Mouse (Mus musculus) kidney, embryonic 15.5 days (tissue): ENCODE results near the gene Ninl. TPM values are rescaled to one million over a fixed set of nuclear protein-coding genes. Genes with fewer than 3 reads are reported as not detected.
"Not testable (repeated sequence)": the region's sequence is repeated elsewhere in the genome, so short reads cannot be mapped to it uniquely, and the experiment has no call there.

ENCODE experiments used
- ATAC-seq: fragments of 200-750 bp; cut with Nextera tagmentation; replicated peaks from 2 replicates; pipeline ENCODE4 v1.8.0; 2017; ENCODE audit warnings: moderate TSS enrichment; ENCODE audit not compliant: low FRiP score
- H3K27ac ChIP-seq: fragments of 300-500 bp; sonication (generic); 2 replicates; pipeline ENCODE4 v1.5.1; 2015; ENCODE audit warnings: mild to moderate bottlenecking, inconsistent platforms
- H3K27me3 ChIP-seq: fragments of 300-500 bp; sonication (generic); 2 replicates; pipeline ENCODE4 v1.6.1; 2015; ENCODE audit warnings: inconsistent platforms
- H3K36me3 ChIP-seq: fragments of 300-500 bp; sonication (generic); 2 replicates; pipeline ENCODE4 v1.6.1; 2015; ENCODE audit warnings: inconsistent platforms
- H3K4me1 ChIP-seq: fragments of 300-500 bp; sonication (generic); 2 replicates; pipeline ENCODE4 v1.6.1; 2015; ENCODE audit warnings: inconsistent platforms
- H3K4me2 ChIP-seq: fragments of 300-500 bp; sonication (generic); 2 replicates; pipeline ENCODE4 v1.6.1; 2015; ENCODE audit warnings: moderate library complexity, mild to moderate bottlenecking, inconsistent platforms
- H3K4me3 ChIP-seq: fragments of 300-500 bp; sonication (generic); replicated peaks from 2 replicates; pipeline ENCODE4 v1.5.1; 2015; ENCODE audit warnings: mild to moderate bottlenecking, inconsistent platforms
- H3K9ac ChIP-seq: fragments of 300-500 bp; sonication (generic); 2 replicates; pipeline ENCODE4 v1.6.1; 2015; ENCODE audit warnings: mild to moderate bottlenecking, inconsistent platforms
- H3K9me3 ChIP-seq: fragments of 300-500 bp; sonication (generic); replicated peaks from 2 replicates; pipeline ENCODE4 v1.6.1; 2016; ENCODE audit warnings: inconsistent platforms
- WGBS: fragments of 180-500 bp; shearing (Covaris S2); methylation state at CpG from one replicate; pipeline ENCODE4 v1.1.7; 2015; ENCODE audit warnings: mixed read lengths; 5-methylcytosine and 5-hydroxymethylcytosine counted together
- polyA plus RNA-seq: library from polyadenylated mRNA; unstranded; fragments of >200 nt; fragmentation: Nextera tagmentation; extraction: Ambion mirVana; gene quantifications from 2 replicates; pipeline ENCODE4 v1.2.1, GENCODE M21; 2015

Ninl gene
- polyA plus RNA-seq, 1 experiment from 2014 or later: 14.7 TPM

- H3K27ac ChIP-seq: no peak overlapping the region
- no peak overlapping the region for H3K9ac ChIP-seq
- H3K9me3 ChIP-seq: no peaks in the 10 kb centered on the region
- 89% methylated on average over 7 of the region's 7 CpGs for WGBS
- no peaks in the 10 kb centered on the region for H3K4me1 ChIP-seq
- H3K4me2 ChIP-seq: no peak overlapping the region
- peaks cover 67% of the 10 kb centered on the region for H3K36me3 ChIP-seq
- H3K4me3 ChIP-seq: no peak overlapping the region
- no peak for ATAC-seq
- no peaks in the 10 kb centered on the region for H3K27me3 ChIP-seq
These were observed 67.3 kb downstream of the Ninl start for GRCm38 (mm10) chr2:150971856-150972255.

GRCm38 (mm10) chr2:150969231-150969630 is 70.0 kb downstream of the Ninl start:
- WGBS: 91% methylated on average over 2 of the region's 2 CpGs
- Histone ChIP-seq H3K9me3 (no peaks in the 10 kb centered on the region), H3K27me3 (no peaks in the 10 kb centered on the region), H3K27ac (no peak overlapping the region), H3K4me2 (no peak overlapping the region), H3K9ac (no peak overlapping the region), H3K4me1 (no peaks in the 10 kb centered on the region), H3K4me3 (no peak overlapping the region), H3K36me3 (peaks cover 70% of the 10 kb centered on the region)
- no peak for ATAC-seq

- Histone ChIP-seq H3K4me2 (no peak overlapping the region), H3K27me3 (no peaks in the 10 kb centered on the region), H3K4me3 (no peak overlapping the region), H3K9ac (no peak overlapping the region), H3K36me3 (peaks cover 57% of the 10 kb centered on the region), H3K4me1 (no peaks in the 10 kb centered on the region), H3K27ac (no peak overlapping the region), H3K9me3 (no peaks in the 10 kb centered on the region)
- WGBS: 91% methylated on average over 2 of the region's 2 CpGs
- no peak for ATAC-seq
These were observed 71.7 kb downstream of the Ninl start for GRCm38 (mm10) chr2:150967491-150967890.

DNA sequence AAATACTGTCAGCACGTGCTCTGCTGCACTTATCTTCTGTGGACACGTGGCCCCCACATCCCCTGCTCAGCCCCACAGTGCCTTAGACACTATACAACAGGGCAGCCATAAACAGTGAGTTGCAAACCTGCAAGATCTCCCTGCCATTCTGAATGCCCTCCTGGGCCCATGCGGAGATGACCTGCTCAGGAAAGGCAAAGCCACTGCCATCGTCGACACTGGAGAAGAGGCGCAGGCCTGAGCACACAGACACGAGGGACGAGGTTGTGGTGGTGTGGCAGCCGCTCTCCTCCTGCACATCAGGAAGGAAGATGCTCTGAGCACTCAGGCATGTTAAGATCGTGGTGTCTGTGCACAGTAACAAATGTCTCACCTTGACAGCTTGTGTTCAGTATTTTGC is 73.2 kb downstream of the Ninl start:
- no peaks in the 10 kb centered on the region for H3K9me3 ChIP-seq
- ATAC-seq: no peak
- WGBS: 89% methylated on average over 10 of the region's 10 CpGs
- no peak overlapping the region for H3K4me3 ChIP-seq
- no peaks in the 10 kb centered on the region for H3K27me3 ChIP-seq
- no peak overlapping the region for H3K9ac ChIP-seq
- no peak overlapping the region for H3K4me2 ChIP-seq
- H3K27ac ChIP-seq: no peak overlapping the region
- peaks cover 54% of the 10 kb centered on the region for H3K36me3 ChIP-seq
- no peaks in the 10 kb centered on the region for H3K4me1 ChIP-seq

- ATAC-seq: no peak
- H3K27me3 ChIP-seq: no peaks in the 10 kb centered on the region
- H3K4me1 ChIP-seq: no peaks in the 10 kb centered on the region
- H3K9ac ChIP-seq: no peak overlapping the region
- WGBS: 89% methylated on average over 3 of the region's 3 CpGs
- H3K9me3 ChIP-seq: no peaks in the 10 kb centered on the region
- H3K4me2 ChIP-seq: no peak overlapping the region
- no peak overlapping the region for H3K4me3 ChIP-seq
- H3K36me3 ChIP-seq: peaks cover 46% of the 10 kb centered on the region
- H3K27ac ChIP-seq: no peak overlapping the region
These were observed 74.5 kb downstream of the Ninl start for GRCm38 (mm10) chr2:150964641-150965040.

DNA sequence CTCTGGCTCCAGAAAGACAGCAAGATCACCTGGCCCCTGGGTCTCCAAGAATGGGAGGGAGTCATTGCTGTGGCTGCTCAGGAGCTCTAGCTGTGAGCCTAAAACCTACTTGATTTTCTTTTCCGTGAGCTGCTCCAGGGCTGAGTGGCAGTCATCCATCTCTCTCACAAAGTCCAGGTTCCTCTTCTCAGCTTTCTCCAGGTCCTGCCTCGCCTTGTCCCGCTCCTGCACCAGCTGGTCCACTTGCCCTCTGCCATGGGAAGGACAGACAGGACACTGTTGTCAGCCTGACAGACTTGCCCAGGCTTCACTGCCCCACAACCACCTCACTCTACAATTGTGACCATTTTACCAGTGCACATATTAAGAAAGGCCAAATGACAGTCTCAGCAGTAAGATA is 75.9 kb downstream of the Ninl start:
- H3K27ac ChIP-seq: no peak overlapping the region
- peaks cover 50% of the 10 kb centered on the region for H3K36me3 ChIP-seq
- no peak overlapping the region for H3K4me2 ChIP-seq
- no peaks in the 10 kb centered on the region for H3K4me1 ChIP-seq
- no peak overlapping the region for H3K4me3 ChIP-seq
- no peaks in the 10 kb centered on the region for H3K27me3 ChIP-seq
- no peak overlapping the region for H3K9ac ChIP-seq
- no peaks in the 10 kb centered on the region for H3K9me3 ChIP-seq
- WGBS: 85% methylated on average over 3 of the region's 3 CpGs
- no peak for ATAC-seq

- 86% methylated on average over 10 of the region's 10 CpGs for WGBS
- Histone ChIP-seq H3K27me3 (no peaks in the 10 kb centered on the region), H3K27ac (no peak overlapping the region), H3K36me3 (peaks cover 45% of the 10 kb centered on the region), H3K4me3 (no peak overlapping the region), H3K4me1 (no peaks in the 10 kb centered on the region), H3K9ac (no peak overlapping the region), H3K4me2 (no peak overlapping the region), H3K9me3 (no peaks in the 10 kb centered on the region)
- ATAC-seq: no peak
These were observed 79.7 kb downstream of the Ninl start for GRCm38 (mm10) chr2:150959521-150959920.

- no peak for ATAC-seq
- WGBS: 41% methylated on average over 1 of the region's 1 CpGs
- H3K36me3 ChIP-seq: peaks cover 58% of the 10 kb centered on the region
These were observed 83.3 kb downstream of the Ninl start for GRCm38 (mm10) chr2:150955859-150956258.

DNA sequence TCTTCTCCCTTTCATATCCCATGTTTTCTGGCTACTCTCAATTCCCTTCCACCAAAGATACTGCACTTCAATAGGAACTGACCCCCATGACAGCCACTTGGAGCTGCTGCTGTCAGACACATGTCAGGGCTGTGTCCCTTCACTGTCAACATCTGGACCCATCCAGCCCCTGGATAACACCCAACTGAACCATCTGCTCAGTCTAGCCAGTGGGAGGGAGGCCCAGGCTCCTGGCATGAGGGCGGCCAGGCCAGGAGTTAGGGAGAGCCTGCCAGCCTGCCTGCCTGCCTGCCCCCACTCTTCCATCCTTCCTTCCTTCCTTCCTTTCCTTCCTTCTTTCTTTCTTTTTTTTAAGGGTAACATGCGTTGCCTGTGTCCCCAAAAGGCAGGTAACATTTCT is 88.0 kb downstream of the Ninl start:
- Histone ChIP-seq H3K36me3 (peaks cover 56% of the 10 kb centered on the region), H3K9ac (no peak overlapping the region), H3K27me3 (no peaks in the 10 kb centered on the region), H3K9me3 (no peaks in the 10 kb centered on the region), H3K4me2 (no peak overlapping the region), H3K4me3 (no peak overlapping the region), H3K4me1 (no peaks in the 10 kb centered on the region), H3K27ac (no peak overlapping the region)
- WGBS: 89% methylated on average over 2 of the region's 2 CpGs
- no peak for ATAC-seq

More at GRCm38 (mm10) chr2:150955859-150956258, 83.3 kb downstream of the Ninl start:
- no peaks in the 10 kb centered on the region for H3K27me3 ChIP-seq
- no peak overlapping the region for H3K4me3 ChIP-seq
- H3K27ac ChIP-seq: no peak overlapping the region
- H3K9ac ChIP-seq: no peak overlapping the region
- H3K9me3 ChIP-seq: no peaks in the 10 kb centered on the region
- H3K4me2 ChIP-seq: no peak overlapping the region
- H3K4me1 ChIP-seq: no peaks in the 10 kb centered on the region

DNA sequence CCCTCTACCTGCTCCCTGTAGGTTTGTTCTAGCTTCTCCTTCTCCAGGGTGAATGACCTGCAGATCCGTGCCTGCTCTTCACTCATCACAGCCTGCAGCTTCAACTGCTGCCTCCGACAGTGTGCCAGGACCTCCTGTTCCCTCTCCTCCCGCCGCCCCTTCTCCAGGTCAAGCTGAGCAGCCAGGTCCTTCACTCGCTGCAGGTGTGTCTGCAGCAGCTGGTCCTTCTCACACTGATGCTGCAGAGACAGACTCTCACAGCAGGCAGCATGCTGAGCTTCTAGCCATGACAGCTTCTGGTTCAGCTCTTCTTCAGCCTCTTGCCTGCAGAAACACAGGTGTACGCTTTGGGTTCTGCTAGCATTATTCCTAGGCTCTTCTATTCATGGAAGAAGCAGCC is 89.1 kb downstream of the Ninl start:
- H3K27me3 ChIP-seq: no peaks in the 10 kb centered on the region
- H3K9me3 ChIP-seq: no peaks in the 10 kb centered on the region
- H3K27ac ChIP-seq: no peak overlapping the region
- WGBS: 87% methylated on average over 6 of the region's 6 CpGs
- H3K9ac ChIP-seq: no peak overlapping the region
- ATAC-seq: no peak
- H3K4me2 ChIP-seq: no peak overlapping the region
- no peak overlapping the region for H3K4me3 ChIP-seq
- H3K36me3 ChIP-seq: peaks cover 52% of the 10 kb centered on the region
- no peaks in the 10 kb centered on the region for H3K4me1 ChIP-seq

DNA sequence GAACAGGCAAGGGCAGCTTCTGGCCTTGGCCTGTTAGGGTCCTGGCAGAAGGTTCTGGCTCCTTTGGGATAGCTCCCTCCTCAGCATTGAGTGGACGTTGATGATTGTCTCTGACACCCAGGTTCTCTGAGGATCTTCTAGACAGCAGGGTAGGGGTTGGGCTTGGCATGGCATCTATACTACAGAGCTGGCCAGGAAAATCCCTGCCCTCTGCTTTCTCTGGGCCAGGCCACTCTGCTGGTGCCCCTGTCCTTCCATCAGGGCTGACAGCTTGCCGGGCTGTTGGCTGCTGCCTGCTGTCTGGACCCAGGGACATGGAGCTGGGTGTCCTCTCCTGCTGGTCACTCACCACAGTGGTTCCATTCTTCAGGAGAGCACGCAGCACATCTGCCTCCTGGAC is 89.5 kb downstream of the Ninl start:
- no peak overlapping the region for H3K9ac ChIP-seq
- no peak for ATAC-seq
- no peaks in the 10 kb centered on the region for H3K9me3 ChIP-seq
- H3K27ac ChIP-seq: no peak overlapping the region
- no peak overlapping the region for H3K4me3 ChIP-seq
- peaks cover 52% of the 10 kb centered on the region for H3K36me3 ChIP-seq
- WGBS: 83% methylated on average over 3 of the region's 3 CpGs
- no peak overlapping the region for H3K4me2 ChIP-seq
- no peaks in the 10 kb centered on the region for H3K27me3 ChIP-seq
- no peaks in the 10 kb centered on the region for H3K4me1 ChIP-seq

DNA sequence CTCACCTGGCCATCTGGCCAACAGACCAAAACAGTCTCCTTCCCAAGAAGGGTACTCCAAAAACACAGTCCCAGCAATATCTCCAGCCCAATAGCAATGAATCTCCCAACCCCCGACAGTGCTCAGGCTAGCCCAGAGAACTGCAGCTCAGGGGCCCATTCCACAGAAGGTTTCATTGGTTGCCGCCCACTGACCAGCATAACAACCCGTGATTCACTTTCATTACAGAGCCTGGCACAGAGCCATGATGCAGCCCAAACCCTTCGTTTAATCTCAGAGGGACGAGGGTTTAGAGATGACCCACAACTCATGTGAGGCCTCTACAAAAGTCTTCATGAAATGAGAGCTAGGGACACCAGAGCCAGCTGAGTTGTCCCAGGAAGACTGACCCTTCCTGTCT is 90.4 kb downstream of the Ninl start:
- Histone ChIP-seq H3K4me3 (no peak overlapping the region), H3K4me1 (no peaks in the 10 kb centered on the region), H3K9ac (no peak overlapping the region), H3K36me3 (peaks cover 47% of the 10 kb centered on the region), H3K4me2 (no peak overlapping the region), H3K27ac (no peak overlapping the region), H3K9me3 (no peaks in the 10 kb centered on the region), H3K27me3 (no peaks in the 10 kb centered on the region)
- ATAC-seq: no peak
- WGBS: 75% methylated on average over 5 of the region's 5 CpGs

GRCm38 (mm10) chr2:150947880-150948611 is 91.1 kb downstream of the Ninl start:
- 88% methylated on average over 12 of the region's 12 CpGs for WGBS
- not testable (repeated sequence) for H3K4me1 ChIP-seq, H3K4me3 ChIP-seq, H3K27ac ChIP-seq, H3K4me2 ChIP-seq, H3K9me3 ChIP-seq, ATAC-seq, H3K27me3 ChIP-seq, H3K9ac ChIP-seq
- H3K36me3 ChIP-seq: peaks cover 43% of the 10 kb centered on the region
